Mouse (Mus musculus): ENCODE results near the gene Pard3. TPM values are rescaled to one million over a fixed set of nuclear protein-coding genes. Genes with fewer than 3 reads are reported as not detected.

Gene Pard3
- under 1 TPM; 0.70 to 0.98 TPM for polyA plus RNA-seq (2017; shearing (Covaris generic))

DNA sequence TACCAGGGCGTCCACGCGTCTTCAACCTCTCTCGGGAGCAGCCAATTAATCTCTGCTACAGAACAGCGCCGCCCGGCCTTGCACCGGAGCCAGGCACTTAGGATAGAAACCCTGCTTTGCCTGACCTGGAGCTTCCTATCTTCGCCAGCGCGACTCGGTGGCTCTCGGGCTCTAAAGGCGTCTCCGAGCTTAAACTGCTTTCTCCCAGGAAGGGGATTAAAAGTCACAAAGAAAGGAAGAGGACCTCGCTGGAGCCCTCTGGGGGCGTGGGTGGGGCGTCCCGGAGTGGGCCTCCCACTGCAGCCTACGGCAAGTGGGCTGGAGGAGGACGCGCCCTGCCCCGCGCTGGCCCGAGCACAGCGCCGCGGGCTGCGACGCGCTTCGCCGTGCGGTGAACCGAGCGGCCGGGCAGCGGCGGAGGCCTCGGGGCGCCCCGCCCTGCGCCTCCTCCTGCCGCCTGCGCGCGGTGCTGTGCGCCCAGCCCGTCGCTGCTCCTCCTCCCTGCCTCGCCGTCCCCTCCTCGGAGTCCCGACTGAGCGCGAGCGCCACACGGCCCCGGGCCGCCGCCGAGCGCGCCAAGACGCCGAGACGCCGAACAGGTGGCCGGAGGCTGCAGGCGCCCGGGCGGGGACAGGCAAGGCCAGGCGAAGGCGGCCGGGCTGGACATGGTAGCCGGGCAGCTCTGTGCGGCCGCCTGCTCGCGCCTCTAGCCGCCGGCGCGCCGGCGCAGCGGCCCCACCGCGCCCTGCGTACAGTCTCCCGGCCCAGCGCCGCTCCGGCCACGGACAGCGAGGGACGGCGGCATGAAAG is at the start of gene Pard3:
TSS of gene Pard3 (plus strand) at position 343 of the 810 bp plus-strand sequence.

Other genes with a start within 250 kb of the Pard3 start
- gene Tomm20, start 118.0 kb upstream of the Pard3 start, polyA plus RNA-seq (2017; shearing (Covaris generic)): 100 to 1,000 TPM; 122 to 169 TPM
- 10 to 100 TPM; 36.4 to 48.7 TPM for gene Rbm34, start 92.8 kb upstream of the Pard3 start, polyA plus RNA-seq (2017; shearing (Covaris generic))

Data from activated CD4-positive, CD25-positive, alpha-beta regulatory T cell (primary cell).